Mouse (Mus musculus): ENCODE results near the gene Myf5.

Gene Myf5

GRCm38 (mm10) chr10:107485870-107486269 is at the start of gene Myf5:
TSS of gene Myf5 (minus strand) at chr10:107486134.
- no peak for DNase-seq (ENCODE audit: low read depth, low spot score)

- no peak for DNase-seq (ENCODE audit: low read depth, low spot score)
Measured at GRCm38 (mm10) chr10:107528758-107529157, 42.8 kb upstream of the Myf5 start.

- no peak for DNase-seq (ENCODE audit: low read depth, low spot score)
Measured at GRCm38 (mm10) chr10:107519216-107519615, 33.3 kb upstream of the Myf5 start.

GRCm38 (mm10) chr10:107516641-107517040 is 30.7 kb upstream of the Myf5 start:
- DNase-seq (ENCODE audit: low read depth, low spot score): no peak

GRCm38 (mm10) chr10:107514735-107515134 is 28.8 kb upstream of the Myf5 start:
- no peak for DNase-seq (ENCODE audit: low read depth, low spot score)

GRCm38 (mm10) chr10:107506397-107506796 is 20.5 kb upstream of the Myf5 start:
- DNase-seq (ENCODE audit: low read depth, low spot score): no peak

- DNase-seq (ENCODE audit: low read depth, low spot score): no peak
Measured at GRCm38 (mm10) chr10:107503430-107503829, 17.5 kb upstream of the Myf5 start.

GRCm38 (mm10) chr10:107502193-107502592 is 16.3 kb upstream of the Myf5 start:
- no peak for DNase-seq (ENCODE audit: low read depth, low spot score)

GRCm38 (mm10) chr10:107499656-107500055 is 13.7 kb upstream of the Myf5 start:
- DNase-seq (ENCODE audit: low read depth, low spot score): no peak

- no peak for DNase-seq (ENCODE audit: low read depth, low spot score)
Measured at GRCm38 (mm10) chr10:107496402-107496801, 10.5 kb upstream of the Myf5 start.

- DNase-seq (ENCODE audit: low read depth, low spot score): no peak
Measured at GRCm38 (mm10) chr10:107494568-107494967, 8.6 kb upstream of the Myf5 start, which contains the start of gene Myf6. TSS of gene Myf6 (minus strand) at chr10:107494737.

- DNase-seq (ENCODE audit: low read depth, low spot score): no peak
Measured at GRCm38 (mm10) chr10:107493580-107494474, 7.9 kb upstream of the Myf5 start.

- DNase-seq (ENCODE audit: low read depth, low spot score): no peak
Measured at GRCm38 (mm10) chr10:107492867-107493579, 7.1 kb upstream of the Myf5 start.

GRCm38 (mm10) chr10:107488654-107489315 is 2.9 kb upstream of the Myf5 start:
- DNase-seq (ENCODE audit: low read depth, low spot score): no peak

GRCm38 (mm10) chr10:107486770-107487169 is 836 bp upstream of the Myf5 start:
- no peak for DNase-seq (ENCODE audit: low read depth, low spot score)

GRCm38 (mm10) chr10:107484050-107484449 is 1.9 kb downstream of the Myf5 start:
- no peak for DNase-seq (ENCODE audit: low read depth, low spot score)

- no peak for DNase-seq (ENCODE audit: low read depth, low spot score)
Measured at GRCm38 (mm10) chr10:107473497-107473896, 12.4 kb downstream of the Myf5 start.

- no peak for DNase-seq (ENCODE audit: low read depth, low spot score)
Measured at GRCm38 (mm10) chr10:107471712-107472111, 14.2 kb downstream of the Myf5 start.

- DNase-seq (ENCODE audit: low read depth, low spot score): no peak
Measured at GRCm38 (mm10) chr10:107467819-107468218, 18.1 kb downstream of the Myf5 start.

GRCm38 (mm10) chr10:107449496-107450330 is 36.2 kb downstream of the Myf5 start:
- no peak for DNase-seq (ENCODE audit: low read depth, low spot score)

GRCm38 (mm10) chr10:107442781-107443180 is 43.2 kb downstream of the Myf5 start:
- DNase-seq (ENCODE audit: low read depth, low spot score): peak; percentile 6
